Mouse (Mus musculus): ENCODE measurements at regions not wholly inside any gene's neighbourhood (a gene's known extent, or its start where the extent isn't known, plus 50 kb on each side); places are given as distances from the start of the nearest gene placed in this dataset.

GRCm38 (mm10) chr11:45643629-45644325 is 208.1 kb upstream of the Clint1 start:
- H3K36me3 ChIP-seq (ENCODE audit: control insufficient read depth, insufficient read depth, low read length), result no peaks in the 10 kb centered on the region
- no peaks in the 10 kb centered on the region; the same call in 1 of the 2 replicates for H3K27me3 ChIP-seq (ENCODE audit: control insufficient read depth, insufficient read depth, low read length)
- no peak overlapping the region for H3K27ac ChIP-seq (replicated peaks; ENCODE audit: insufficient read depth, low read depth, low read length)
- H3K4me1 ChIP-seq (ENCODE audit: control insufficient read depth, insufficient read depth, low read length), result no peaks in the 10 kb centered on the region
- no peaks in the 10 kb centered on the region for H3K79me2 ChIP-seq (ENCODE audit: control insufficient read depth, insufficient read depth, low read length)
- no peak for DNase-seq (ENCODE audit: extremely low read depth, low read depth, low spot score)
- WGBS, result 89% methylated on average over 12 of the region's 12 CpGs
- no peak overlapping the region for H3K9ac ChIP-seq (ENCODE audit: low read depth, low read length)
- TF ChIP-seq CTCF (IDR thresholded peaks at IDR 0.05; ENCODE audit: low read depth, low read length), result no peak
- no peak for TF ChIP-seq POLR2A (IDR thresholded peaks at IDR 0.05; ENCODE audit: extremely low read depth, insufficient read depth, low read length)
- no peak overlapping the region for H3K4me3 ChIP-seq (ENCODE audit: insufficient read depth, low read depth, low read length)

- Histone ChIP-seq H3K36me3 (ENCODE audit: control insufficient read depth, insufficient read depth, low read length) (no peaks in the 10 kb centered on the region), H3K27ac (replicated peaks; ENCODE audit: insufficient read depth, low read depth, low read length) (no peak overlapping the region), H3K9ac (ENCODE audit: low read depth, low read length) (no peak overlapping the region), H3K4me1 (ENCODE audit: control insufficient read depth, insufficient read depth, low read length) (no peaks in the 10 kb centered on the region), H3K4me3 (ENCODE audit: insufficient read depth, low read depth, low read length) (no peak overlapping the region), H3K79me2 (ENCODE audit: control insufficient read depth, insufficient read depth, low read length) (no peaks in the 10 kb centered on the region), H3K27me3 (ENCODE audit: control insufficient read depth, insufficient read depth, low read length) (no peaks in the 10 kb centered on the region)
- whole genome bisulfite sequencing, result 77% methylated on average over 3 of the region's 3 CpGs
- TF ChIP-seq CTCF (IDR thresholded peaks at IDR 0.05; ENCODE audit: low read depth, low read length), result no peak; the same call in 1 of the 2 replicates
- no peak for TF ChIP-seq POLR2A (IDR thresholded peaks at IDR 0.05; ENCODE audit: extremely low read depth, insufficient read depth, low read length)
- no peak for DNase-seq (ENCODE audit: extremely low read depth, low read depth, low spot score)
Observed at GRCm38 (mm10) chr11:45645815-45646214, 206.0 kb upstream of the Clint1 start.

GRCm38 (mm10) chr11:45647888-45648287 is 204.0 kb upstream of the Clint1 start:
- Histone ChIP-seq H3K27me3 (ENCODE audit: control insufficient read depth, insufficient read depth, low read length) (no peaks in the 10 kb centered on the region), H3K4me3 (ENCODE audit: insufficient read depth, low read depth, low read length) (no peak overlapping the region), H3K9ac (ENCODE audit: low read depth, low read length) (no peak overlapping the region), H3K4me1 (ENCODE audit: control insufficient read depth, insufficient read depth, low read length) (no peaks in the 10 kb centered on the region), H3K27ac (replicated peaks; ENCODE audit: insufficient read depth, low read depth, low read length) (no peak overlapping the region), H3K79me2 (ENCODE audit: control insufficient read depth, insufficient read depth, low read length) (no peaks in the 10 kb centered on the region), H3K36me3 (ENCODE audit: control insufficient read depth, insufficient read depth, low read length) (no peaks in the 10 kb centered on the region)
- no peak for DNase-seq (ENCODE audit: extremely low read depth, low read depth, low spot score)
- TF ChIP-seq CTCF (IDR thresholded peaks at IDR 0.05; ENCODE audit: low read depth, low read length) (peak; percentile 19; the same call in 1 of the 2 replicates), POLR2A (IDR thresholded peaks at IDR 0.05; ENCODE audit: extremely low read depth, insufficient read depth, low read length) (no peak)
- whole genome bisulfite sequencing, result 78% methylated on average over 3 of the region's 3 CpGs

GRCm38 (mm10) chr11:45656260-45656659 is 195.6 kb upstream of the Clint1 start:
- H3K4me1 ChIP-seq (ENCODE audit: control insufficient read depth, insufficient read depth, low read length), result no peaks in the 10 kb centered on the region
- no peak overlapping the region for H3K9ac ChIP-seq (ENCODE audit: low read depth, low read length)
- WGBS, result 84% methylated on average over 4 of the region's 4 CpGs

GRCm38 (mm10) chr11:45670156-45670830 is 181.6 kb upstream of the Clint1 start:
- Histone ChIP-seq H3K36me3 (ENCODE audit: control insufficient read depth, insufficient read depth, low read length) (no peaks in the 10 kb centered on the region), H3K27me3 (ENCODE audit: control insufficient read depth, insufficient read depth, low read length) (no peaks in the 10 kb centered on the region), H3K4me3 (ENCODE audit: insufficient read depth, low read depth, low read length) (no peak overlapping the region), H3K27ac (replicated peaks; ENCODE audit: insufficient read depth, low read depth, low read length) (no peak overlapping the region), H3K79me2 (ENCODE audit: control insufficient read depth, insufficient read depth, low read length) (no peaks in the 10 kb centered on the region), H3K9ac (ENCODE audit: low read depth, low read length) (no peak overlapping the region), H3K4me1 (ENCODE audit: control insufficient read depth, insufficient read depth, low read length) (no peaks in the 10 kb centered on the region)
- WGBS, result 73% methylated on average over 8 of the region's 8 CpGs
- no peak for DNase-seq (ENCODE audit: extremely low read depth, low read depth, low spot score)
- TF ChIP-seq POLR2A (IDR thresholded peaks at IDR 0.05; ENCODE audit: extremely low read depth, insufficient read depth, low read length), result no peak
- TF ChIP-seq CTCF (IDR thresholded peaks at IDR 0.05; ENCODE audit: low read depth, low read length), result no peak

More at GRCm38 (mm10) chr11:45656260-45656659, 195.6 kb upstream of the Clint1 start:
- Histone ChIP-seq H3K79me2 (ENCODE audit: control insufficient read depth, insufficient read depth, low read length) (no peaks in the 10 kb centered on the region), H3K36me3 (ENCODE audit: control insufficient read depth, insufficient read depth, low read length) (no peaks in the 10 kb centered on the region), H3K4me3 (ENCODE audit: insufficient read depth, low read depth, low read length) (no peak overlapping the region), H3K27me3 (ENCODE audit: control insufficient read depth, insufficient read depth, low read length) (no peaks in the 10 kb centered on the region), H3K27ac (replicated peaks; ENCODE audit: insufficient read depth, low read depth, low read length) (no peak overlapping the region)
- DNase-seq (ENCODE audit: extremely low read depth, low read depth, low spot score), result no peak
- TF ChIP-seq POLR2A (IDR thresholded peaks at IDR 0.05; ENCODE audit: extremely low read depth, insufficient read depth, low read length), result no peak
- TF ChIP-seq CTCF (IDR thresholded peaks at IDR 0.05; ENCODE audit: low read depth, low read length), result no peak
